Mouse (Mus musculus): ENCODE data around the gene Apbb1. TPM values are rescaled to one million over a fixed set of nuclear protein-coding genes. Genes with fewer than 3 reads are reported as not detected.

Apbb1 gene
- total and polyA plus RNA-seq, 3 experiments, result 12.0 to 49.1 (median 22.4) TPM

DNA sequence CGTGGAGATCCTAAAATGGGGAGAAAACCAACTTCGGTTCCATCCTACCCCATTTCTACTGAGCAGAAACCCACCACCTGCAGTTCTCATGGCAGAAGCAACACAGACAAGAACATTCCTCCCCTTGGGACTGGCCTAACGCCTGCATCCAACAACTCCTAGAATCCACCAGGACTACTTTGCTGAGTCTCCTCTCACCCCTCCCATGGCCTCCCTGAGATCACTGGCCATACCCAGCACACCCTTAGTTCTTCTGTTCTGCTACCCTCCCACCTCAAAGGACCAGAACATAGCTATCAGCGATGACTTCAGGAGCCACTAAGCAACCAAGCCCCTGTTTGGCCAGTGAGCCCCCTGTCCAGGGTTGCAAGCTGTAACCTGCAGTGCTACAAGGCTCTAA, 10.7 kb downstream of the Apbb1 start:
- DNase-seq, result no peak

GRCm38 (mm10) chr7:105569512-105570496, 11.6 kb downstream of the Apbb1 start:
- DNase-seq, result no peak

- peak; percentile 24 for DNase-seq
These were observed 12.4 kb downstream of the Apbb1 start for GRCm38 (mm10) chr7:105568988-105569471.

GRCm38 (mm10) chr7:105568583-105568982, 12.9 kb downstream of the Apbb1 start:
- no peak for DNase-seq

- DNase-seq, result no peak
These were observed 16.2 kb downstream of the Apbb1 start for GRCm38 (mm10) chr7:105565071-105565836.

DNA sequence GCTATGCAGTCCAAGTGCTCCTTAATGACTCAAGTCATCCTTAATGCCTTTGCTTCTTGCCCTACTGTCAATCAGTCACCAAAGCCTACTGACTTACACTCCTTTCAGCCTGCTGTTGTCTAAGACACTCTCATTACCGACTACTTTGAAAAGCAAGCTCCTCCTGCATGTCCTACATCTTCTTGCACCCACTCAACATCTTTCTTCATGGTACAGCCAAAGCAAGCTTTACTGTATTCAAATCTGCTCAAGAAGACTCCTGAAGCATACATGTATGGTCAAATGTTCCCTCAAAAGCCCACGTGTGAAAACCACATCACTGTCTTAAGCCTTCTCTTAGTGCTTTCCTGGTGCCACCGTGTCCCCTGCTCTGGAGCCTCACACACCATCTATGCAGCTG, 18.1 kb downstream of the Apbb1 start:
- no peak for DNase-seq

GRCm38 (mm10) chr7:105562317-105562716, 19.1 kb downstream of the Apbb1 start:
- no peak for DNase-seq

GRCm38 (mm10) chr7:105559016-105559415, 22.4 kb downstream of the Apbb1 start:
- no peak for DNase-seq

DNA sequence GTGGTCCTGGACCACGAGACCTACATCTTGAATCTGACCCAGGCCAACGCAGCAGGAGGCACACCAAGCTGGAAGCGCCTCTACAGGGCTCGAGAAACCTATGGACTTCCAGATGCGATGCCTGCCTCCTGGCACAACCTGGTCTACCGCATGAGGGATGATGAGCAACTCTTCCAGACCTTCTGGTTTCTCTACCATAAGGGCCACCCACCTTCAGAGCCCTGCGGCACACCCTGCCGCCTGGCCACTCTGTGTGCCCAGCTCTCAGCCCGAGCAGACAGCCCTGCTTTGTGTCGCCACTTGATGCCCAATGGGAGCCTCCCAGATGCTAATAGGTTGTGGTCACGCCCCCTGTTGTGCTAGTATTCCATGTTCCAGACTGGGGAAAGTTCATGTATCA, 23.8 kb downstream of the Apbb1 start:
- no peak for DNase-seq

- DNase-seq, result no peak
These were observed 25.0 kb downstream of the Apbb1 start for GRCm38 (mm10) chr7:105556406-105556805.

DNA sequence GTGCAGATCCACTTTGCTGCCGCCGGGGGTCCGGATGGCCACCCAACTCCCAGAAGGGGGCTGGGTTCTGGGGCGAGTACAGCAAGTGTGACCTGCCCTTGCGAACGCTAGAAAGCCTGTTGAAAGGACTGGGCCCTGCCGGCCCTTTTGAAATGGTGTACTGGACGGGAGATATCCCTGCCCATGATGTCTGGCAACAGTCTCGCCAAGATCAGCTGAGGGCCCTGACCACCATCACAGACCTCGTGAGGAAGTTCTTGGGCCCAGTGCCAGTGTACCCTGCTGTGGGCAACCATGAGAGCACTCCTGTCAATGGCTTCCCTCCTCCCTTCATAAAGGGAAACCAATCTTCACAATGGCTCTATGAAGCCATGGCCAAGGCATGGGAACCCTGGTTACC, 25.9 kb downstream of the Apbb1 start:
- DNase-seq, result no peak

GRCm38 (mm10) chr7:105554212-105554942, 27.1 kb downstream of the Apbb1 start, which contains the start of gene Smpd1:
Smpd1 (plus strand) TSS chr7:105554360.
- DNase-seq, result peak; percentile 95

GRCm38 (mm10) chr7:105553456-105554211, 27.8 kb downstream of the Apbb1 start:
- no peak for DNase-seq

DNA sequence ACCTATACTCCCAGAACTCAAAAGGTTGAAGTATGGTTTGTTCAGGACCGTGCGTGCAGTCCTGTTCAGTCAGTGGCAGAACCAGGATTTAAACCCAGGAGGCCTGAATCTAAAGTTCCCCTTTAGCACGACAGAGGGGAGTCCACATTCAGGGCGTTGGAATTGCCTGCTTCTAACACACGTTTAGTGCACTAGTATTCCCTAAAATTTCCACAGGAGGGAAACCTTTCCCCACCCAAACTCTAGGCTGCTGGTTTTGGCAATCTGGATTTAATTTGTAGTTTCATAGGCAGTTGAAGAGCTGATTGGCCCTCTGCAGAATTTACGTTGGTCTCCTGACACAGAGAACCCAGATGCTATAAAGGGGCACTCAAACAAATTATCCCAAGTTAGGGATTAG, 32.4 kb downstream of the Apbb1 start:
- no peak for DNase-seq

GRCm38 (mm10) chr7:105547970-105548369, 33.5 kb downstream of the Apbb1 start:
- DNase-seq, result no peak

DNA sequence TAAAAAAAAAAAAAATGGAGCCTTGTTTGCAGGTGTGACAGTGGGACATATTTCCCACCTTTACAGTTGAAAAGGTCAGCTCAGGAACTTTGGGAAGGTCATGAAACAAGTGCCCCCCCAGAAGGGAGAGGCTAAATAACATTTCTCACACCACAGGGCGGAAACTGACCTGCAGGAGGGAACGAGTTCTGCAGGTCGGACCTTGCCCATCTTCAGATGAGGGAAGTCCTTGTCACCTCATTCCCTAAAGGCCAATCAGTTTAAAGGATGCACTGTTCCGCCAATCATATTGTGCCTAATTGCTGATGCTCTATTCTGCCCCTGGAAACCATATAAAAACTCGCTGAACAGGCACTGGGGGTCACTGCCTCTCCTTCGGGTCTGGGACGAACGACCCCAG, 35.5 kb downstream of the Apbb1 start:
- no peak for DNase-seq

DNA sequence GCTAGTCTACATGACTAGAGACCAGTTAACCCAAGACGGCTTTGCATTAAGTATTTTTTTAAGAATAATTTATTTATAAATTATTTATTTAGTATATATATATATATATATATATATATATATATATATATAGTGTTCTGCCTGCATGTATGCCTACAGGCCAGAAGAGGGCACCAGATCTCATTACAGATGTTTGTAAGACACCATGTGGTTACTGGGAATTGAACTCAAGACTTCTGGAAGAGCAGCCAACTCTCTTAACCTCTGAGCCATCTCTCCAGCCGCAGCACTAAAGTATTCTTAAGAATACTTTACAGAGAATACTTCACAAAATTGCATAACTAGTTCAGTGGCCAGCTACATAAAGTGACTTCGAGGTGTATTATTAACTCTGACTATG, 47.3 kb downstream of the Apbb1 start:
- no peak for DNase-seq

GRCm38 (mm10) chr7:105528094-105528493, 53.4 kb downstream of the Apbb1 start:
- no peak for DNase-seq

DNA sequence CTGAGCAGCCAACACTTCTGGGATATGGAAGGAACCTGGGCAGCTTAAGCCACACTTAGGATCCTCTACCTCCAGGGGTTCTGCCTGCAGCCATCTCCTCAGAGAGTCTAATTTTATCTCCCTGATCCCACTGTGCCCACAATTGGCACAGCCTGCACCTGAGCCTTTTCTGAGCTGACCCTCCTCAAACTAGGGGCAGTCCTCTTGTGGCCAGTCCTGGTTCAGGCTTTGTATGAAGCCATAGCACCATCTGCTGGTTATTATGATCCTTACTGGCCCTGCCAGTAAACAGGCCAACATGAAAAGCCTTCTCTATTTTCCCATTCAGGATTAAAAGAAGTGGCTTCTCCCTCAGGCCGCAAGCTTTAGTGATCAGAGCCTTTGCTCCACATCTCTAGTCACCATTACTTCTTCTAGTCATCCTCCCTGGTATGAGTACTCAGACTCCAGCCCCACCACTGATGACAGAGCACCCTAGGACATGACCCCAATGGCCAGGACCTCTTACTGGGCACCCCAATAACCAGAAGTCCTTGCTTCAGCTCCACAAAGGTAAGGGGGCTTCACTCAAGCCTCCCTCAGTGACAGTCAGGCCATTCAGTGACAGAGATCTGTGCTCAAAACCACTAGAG, 54.0 kb downstream of the Apbb1 start:
- peak; percentile 47 for DNase-seq

DNA sequence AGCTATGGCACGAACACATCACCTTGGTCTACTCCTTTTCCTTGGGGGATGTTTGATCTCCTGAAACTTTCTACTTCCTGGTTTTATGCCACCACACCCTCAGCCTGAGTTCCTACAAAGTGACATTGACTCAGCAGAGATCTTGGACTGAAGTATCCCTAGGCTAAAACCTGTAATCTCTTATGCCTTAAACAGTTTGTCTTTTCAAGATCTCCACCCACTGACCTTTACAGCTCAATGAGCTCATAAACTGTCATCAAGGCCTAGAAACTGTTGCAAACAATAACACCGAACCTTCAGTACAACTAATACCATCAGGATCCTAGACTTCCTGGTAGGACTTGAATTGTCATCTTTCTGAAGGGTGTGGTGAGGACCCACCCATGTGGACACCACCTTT, 57.2 kb downstream of the Apbb1 start:
- DNase-seq, result no peak

GRCm38 (mm10) chr7:105520201-105520600, 61.3 kb downstream of the Apbb1 start:
- DNase-seq, result no peak

Data from adrenal gland, adult 2 months (tissue).